Mouse (Mus musculus) limb, embryonic 15.5 days (tissue): ENCODE measurements around the gene Sin3b. TPM values are rescaled to one million over a fixed set of nuclear protein-coding genes. Genes with fewer than 3 reads are reported as not detected.

Experiments
- microRNA-seq: library from miRNA; unstranded; fragments of <30 nt; microRNA quantifications from one replicate; pipeline ENCODE4, GENCODE M21; 2016
- polyA plus RNA-seq: library from polyadenylated mRNA; unstranded; fragments of >200 nt; fragmentation: Nextera tagmentation; extraction: Ambion mirVana; gene quantifications from 2 replicates; pipeline ENCODE4 v1.2.1, GENCODE M21; 2015

The Sin3b gene
- polyA plus RNA-seq, 1 experiment from 2014 or later = 153 TPM

Small RNA genes lying within 50 kb of the gene (microRNA-seq; reads per million reads assigned to microRNA genes)
- not detected for gene Gm26237

Other genes starting within 250 kb of the Sin3b start
- 53.4 and 58.2 TPM in 2 replicates for gene Cherp, start 248.1 kb upstream of the Sin3b start, polyA plus RNA-seq
- gene Slc35e1, start 230.7 kb upstream of the Sin3b start, polyA plus RNA-seq = 17.6 and 20.0 TPM in 2 replicates
- 18.8 and 19.5 TPM in 2 replicates for gene Med26, start 175.0 kb upstream of the Sin3b start, polyA plus RNA-seq
- gene Smim7, start 152.2 kb upstream of the Sin3b start, polyA plus RNA-seq = 113 and 118 TPM in 2 replicates
- 31.8 and 66.6 TPM in 2 replicates for gene Tmem38a, start 151.2 kb upstream of the Sin3b start, polyA plus RNA-seq
- gene Nwd1, start 76.6 kb upstream of the Sin3b start, polyA plus RNA-seq = 0.10 and 0.15 TPM in 2 replicates
- 1.1 and 1.5 TPM in 2 replicates for gene F2rl3, start 38.6 kb downstream of the Sin3b start, polyA plus RNA-seq